Mouse (Mus musculus): Measurements from ENCODE around the gene Emx1.
"Not testable (repeated sequence)": the region's sequence is repeated elsewhere in the genome, so short reads cannot be mapped to it uniquely, and the experiment has no call there.

Emx1 gene

GRCm38 (mm10) chr6:85187340-85188211 is at the start of gene Emx1:
Gene Emx1 (plus strand): TSS chr6:85187438.
- peak; percentile 64 for DNase-seq (ENCODE audit: low spot score)

GRCm38 (mm10) chr6:85139534-85139933 is 47.7 kb upstream of the Emx1 start:
- DNase-seq (ENCODE audit: low spot score): no peak

- peak; percentile 80 for DNase-seq (ENCODE audit: low spot score)
Observed at GRCm38 (mm10) chr6:85141013-85141412, 46.2 kb upstream of the Emx1 start.

- DNase-seq (ENCODE audit: low spot score): no peak
Observed at GRCm38 (mm10) chr6:85144466-85144865, 42.8 kb upstream of the Emx1 start.

GRCm38 (mm10) chr6:85147636-85148035 is 39.6 kb upstream of the Emx1 start:
- no peak for DNase-seq (ENCODE audit: low spot score)

- DNase-seq (ENCODE audit: low spot score): no peak
Observed at GRCm38 (mm10) chr6:85150386-85150785, 36.9 kb upstream of the Emx1 start.

GRCm38 (mm10) chr6:85153970-85154540 is 33.2 kb upstream of the Emx1 start:
- DNase-seq (ENCODE audit: low spot score): peak; percentile 93

GRCm38 (mm10) chr6:85154861-85155528 is 32.2 kb upstream of the Emx1 start:
- peak; percentile 83 for DNase-seq (ENCODE audit: low spot score)

GRCm38 (mm10) chr6:85156551-85156950 is 30.7 kb upstream of the Emx1 start:
- not testable (repeated sequence) for DNase-seq (ENCODE audit: low spot score)

- DNase-seq (ENCODE audit: low spot score): not testable (repeated sequence)
Observed at GRCm38 (mm10) chr6:85158040-85158804, 29.0 kb upstream of the Emx1 start.

GRCm38 (mm10) chr6:85159092-85159760 is 28.0 kb upstream of the Emx1 start:
- DNase-seq (ENCODE audit: low spot score): peak; percentile 70

GRCm38 (mm10) chr6:85160201-85160923 is 26.9 kb upstream of the Emx1 start:
- peak; percentile 92 for DNase-seq (ENCODE audit: low spot score)

- DNase-seq (ENCODE audit: low spot score): no peak
Observed at GRCm38 (mm10) chr6:85165440-85165921, 21.8 kb upstream of the Emx1 start.

GRCm38 (mm10) chr6:85179569-85179968 is 7.7 kb upstream of the Emx1 start:
- DNase-seq (ENCODE audit: low spot score): no peak

- DNase-seq (ENCODE audit: low spot score): no peak
Observed at GRCm38 (mm10) chr6:85180036-85180435, 7.2 kb upstream of the Emx1 start.

- DNase-seq (ENCODE audit: low spot score): no peak
Observed at GRCm38 (mm10) chr6:85183951-85184350, 3.3 kb upstream of the Emx1 start.

GRCm38 (mm10) chr6:85186033-85186743 is 1.1 kb upstream of the Emx1 start:
- peak; percentile 25 for DNase-seq (ENCODE audit: low spot score)

- DNase-seq (ENCODE audit: low spot score): no peak
Observed at GRCm38 (mm10) chr6:85186744-85187059, 536 bp upstream of the Emx1 start.

- peak; percentile 47 for DNase-seq (ENCODE audit: low spot score)
Observed at GRCm38 (mm10) chr6:85188256-85189110, 1.2 kb downstream of the Emx1 start.

Measured in embryo, embryonic 10 days (tissue).